Mouse (Mus musculus) left cerebral cortex, postnatal 10 days (tissue): ENCODE measurements around the gene Tmem145. TPM values are rescaled to one million over a fixed set of nuclear protein-coding genes. Genes with fewer than 3 reads are reported as not detected.

Experiments
- DNase-seq, 2 experiments: peaks; one replicate each; pipeline ENCODE4 v3.0.0; 2021 to 2022; ENCODE audit warnings: low spot score in 2 of 2, mixed read lengths in 1 of 2; ENCODE audit errors: extremely low spot score in 1 of 2
- intact Hi-C: fragments of 180-260 bp; cut with DNase I; formaldehyde crosslinking; loops from one replicate; pipeline ENCODE4 v1.15.1; 2025
- total RNA-seq, 2 experiments: library from RNA; stranded (reverse); gene quantifications; 2 replicates each; pipeline ENCODE4 v1.2.3; 2021

The Tmem145 gene
- total RNA-seq, 2 experiments from 2014 or later = 89.2 to 91.0 TPM

GRCm38 (mm10) chr7:25288011-25288410, 17.9 kb upstream of the Tmem145 start:
- peak in 1 of 2 experiments; percentile 20 for DNase-seq
- intact Hi-C loops = no loop called here

DNA sequence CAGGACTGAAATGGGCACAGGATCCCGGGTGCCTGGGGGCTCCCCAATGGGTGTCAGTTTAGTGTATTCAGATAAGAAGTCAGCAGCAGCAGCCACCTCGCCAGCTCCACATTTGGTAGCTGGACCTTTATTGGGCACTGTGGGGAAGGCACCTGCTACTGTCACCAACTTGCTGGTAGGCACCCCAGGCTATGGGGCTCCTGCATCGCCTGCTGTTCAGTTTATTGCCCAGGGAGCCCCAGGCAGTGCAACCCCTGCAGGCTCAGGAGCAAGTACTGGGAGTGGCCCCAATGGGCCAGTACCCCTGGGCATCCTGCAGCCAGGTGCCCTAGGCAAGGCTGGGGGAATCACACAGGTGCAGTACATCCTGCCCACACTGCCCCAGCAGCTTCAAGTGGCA, 17.2 kb upstream of the Tmem145 start:
- DNase-seq = no peak
- intact Hi-C loops = no loop called here

DNA sequence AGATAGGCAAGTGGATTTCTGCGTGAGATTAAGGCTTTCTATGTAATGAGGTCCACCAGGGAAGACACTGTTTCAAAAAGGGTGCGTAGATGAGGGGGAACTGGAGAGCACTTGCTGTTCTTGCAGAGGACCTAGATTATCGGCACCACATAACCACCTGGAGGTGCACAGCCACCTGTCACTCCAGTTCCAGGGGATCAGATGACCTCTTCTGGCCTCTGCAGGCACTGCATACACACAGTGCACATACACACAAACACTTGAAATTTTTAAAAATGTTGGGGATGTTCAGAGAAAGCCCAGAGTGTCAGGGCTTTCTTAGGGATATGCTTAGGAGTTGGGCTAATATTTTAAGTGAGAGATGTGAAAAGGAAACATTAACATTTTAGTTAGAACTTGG, 16.0 kb upstream of the Tmem145 start:
- no peak for DNase-seq
- intact Hi-C loops = no loop called here

DNA sequence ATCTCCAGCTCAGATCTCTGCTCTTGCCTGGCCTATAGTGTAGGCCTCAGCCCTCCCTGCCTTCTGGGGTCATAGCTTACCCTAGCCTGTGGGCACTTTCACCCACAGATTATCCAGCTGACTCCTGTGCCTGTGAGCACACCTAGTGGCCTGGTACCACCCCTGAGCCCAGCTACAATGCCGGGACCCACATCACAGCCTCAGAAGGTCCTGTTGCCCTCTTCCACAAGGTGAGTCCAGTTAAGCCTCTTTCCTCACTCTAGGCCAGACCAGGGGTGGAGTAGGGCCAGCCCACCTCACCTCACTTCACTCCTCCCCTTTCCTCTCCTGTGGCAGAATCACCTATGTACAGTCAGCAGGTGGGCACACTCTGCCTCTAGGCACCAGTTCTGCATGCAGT, 15.4 kb upstream of the Tmem145 start:
- intact Hi-C loops = no loop called here
- no peak for DNase-seq

- intact Hi-C loops = no loop called here
- DNase-seq = peak in 1 of 2 experiments; percentile 78
These were observed 15.0 kb upstream of the Tmem145 start for GRCm38 (mm10) chr7:25290911-25291310.

- peak in 1 of 2 experiments; percentile 55 for DNase-seq
- intact Hi-C loops = no loop called here
These were observed 13.8 kb upstream of the Tmem145 start for GRCm38 (mm10) chr7:25292107-25292506.

GRCm38 (mm10) chr7:25293191-25293739, 12.6 kb upstream of the Tmem145 start:
- DNase-seq = no peak
- intact Hi-C loops = no loop called here

- no peak for DNase-seq
- intact Hi-C loops = no loop called here
These were observed 11.4 kb upstream of the Tmem145 start for GRCm38 (mm10) chr7:25294495-25294894.

GRCm38 (mm10) chr7:25294960-25295722, 10.8 kb upstream of the Tmem145 start:
- no peak for DNase-seq
- intact Hi-C loops = no loop called here

DNA sequence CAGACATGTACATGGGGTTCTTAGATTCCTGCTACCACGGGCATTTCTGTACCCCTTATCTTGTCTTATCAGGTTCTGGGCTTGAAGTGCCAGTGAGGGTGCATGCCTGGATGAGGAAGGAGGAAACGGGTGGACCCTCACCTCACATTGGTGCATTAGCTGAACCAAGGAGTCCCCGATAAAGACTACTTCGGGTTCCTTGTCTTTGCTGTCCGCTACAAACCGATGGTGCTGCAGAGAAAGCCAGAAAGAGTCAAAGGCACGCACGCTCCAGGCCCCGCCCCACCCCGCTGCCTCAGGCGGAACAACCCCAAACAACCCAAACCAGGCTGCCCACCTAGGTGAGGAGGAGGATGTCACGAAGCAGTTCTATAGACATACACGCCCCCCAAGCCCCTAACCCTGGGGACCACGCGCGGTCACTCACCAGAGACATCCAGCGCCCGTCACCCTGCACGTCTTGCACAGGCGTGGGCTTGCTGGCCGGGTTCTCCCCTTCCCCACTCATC, 8.9 kb upstream of the Tmem145 start:
- DNase-seq = no peak
- intact Hi-C loops = no loop called here

DNA sequence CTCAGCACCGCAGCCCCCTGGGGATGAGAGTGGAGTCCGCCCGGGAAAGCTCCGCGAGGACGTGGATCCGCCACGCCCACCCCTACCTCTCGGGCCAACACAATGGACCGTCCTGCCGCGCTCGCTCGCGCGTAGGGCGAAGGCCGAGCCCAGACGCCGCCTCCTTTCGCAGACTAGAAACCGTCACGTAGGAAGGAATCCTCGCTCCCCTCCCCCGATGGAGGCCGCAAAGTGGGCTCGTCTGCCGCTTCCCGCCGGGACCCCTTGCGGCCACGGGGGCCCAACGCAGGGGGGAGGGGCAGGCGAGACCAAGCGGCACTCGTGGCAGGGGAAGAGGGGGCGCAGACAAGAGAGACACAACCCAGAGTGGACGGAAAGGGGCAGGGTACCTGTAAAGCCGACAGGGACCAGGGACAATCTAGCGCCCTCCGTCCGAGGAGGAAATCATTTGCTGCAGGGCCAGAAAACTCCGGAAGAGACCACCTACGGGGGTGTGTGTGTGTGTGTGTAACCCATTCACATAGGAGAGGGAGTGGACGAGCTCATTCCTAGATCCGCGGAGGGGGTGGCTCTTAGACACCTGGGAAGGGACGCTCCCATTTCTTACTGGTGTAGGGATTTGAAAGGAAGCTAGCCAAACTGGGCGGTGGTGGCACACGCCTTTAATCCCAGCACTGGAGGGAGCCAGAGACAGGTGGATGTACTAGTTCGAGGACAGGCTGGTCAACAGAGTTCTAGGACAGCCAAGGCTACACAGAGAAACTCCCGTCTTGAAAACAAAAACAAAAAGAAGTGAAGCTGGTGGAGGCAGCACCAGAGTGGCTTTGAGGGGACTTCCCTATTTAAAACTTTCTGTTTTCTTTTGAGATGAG, 8.2 kb upstream of the Tmem145 start, which contains the start of gene Pafah1b3:
Pafah1b3 (minus strand) TSS at position 533 of the 872 bp plus-strand sequence.
- intact Hi-C loops = no loop called here

DNA sequence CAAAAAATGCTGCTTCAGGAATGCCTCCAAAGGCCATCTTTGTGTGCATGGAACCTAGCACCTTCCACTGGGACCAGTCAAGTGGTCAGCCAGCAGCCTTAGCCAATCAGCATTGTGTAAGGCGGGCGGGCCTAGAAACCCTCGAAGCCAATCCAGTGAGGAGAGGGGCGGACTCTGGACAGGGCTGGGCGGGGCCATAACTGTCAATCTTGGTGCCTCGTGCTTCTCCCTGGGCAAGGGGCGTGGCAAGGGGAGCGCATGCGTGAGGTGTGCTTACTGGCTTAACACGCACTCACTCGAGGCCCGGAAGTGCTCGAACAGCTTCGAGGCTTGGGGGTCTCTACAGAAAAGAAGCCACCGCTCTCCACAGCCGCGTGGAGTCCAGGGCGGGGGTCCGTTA, 4.8 kb upstream of the Tmem145 start, which contains the start of gene Prr19:
Prr19 (plus strand) TSS at position 349 of the 400 bp plus-strand sequence.
- peak in 1 of 2 experiments; percentile 73 for DNase-seq
- intact Hi-C loops = no loop called here

More for the DNA sequence above, 8.2 kb upstream of the Tmem145 start, which contains the start of gene Pafah1b3:
- peak; percentile 86 to 90 for DNase-seq

- intact Hi-C loops = no loop called here
- no peak for DNase-seq
These were observed 2.8 kb upstream of the Tmem145 start for GRCm38 (mm10) chr7:25303003-25303684.

DNA sequence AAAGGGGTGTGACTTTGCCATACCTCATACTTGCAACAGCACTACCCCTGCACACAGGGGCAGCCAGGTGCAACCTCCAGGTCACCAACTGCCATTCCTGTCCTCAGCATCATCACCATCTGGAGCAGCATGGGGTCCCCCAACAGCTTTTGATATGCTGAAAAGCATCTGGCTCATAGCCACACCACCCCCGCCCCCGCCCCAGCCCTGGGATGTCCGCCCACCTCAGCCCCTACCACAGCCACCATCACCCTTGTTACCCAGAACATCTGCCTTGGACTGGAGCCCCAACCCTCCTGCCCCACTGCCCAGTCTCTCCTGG, 2.3 kb upstream of the Tmem145 start:
- intact Hi-C loops = no loop called here
- DNase-seq = peak in 1 of 2 experiments; percentile 16

- DNase-seq = no peak
These were observed 425 bp upstream of the Tmem145 start for GRCm38 (mm10) chr7:25305481-25305880.

DNA sequence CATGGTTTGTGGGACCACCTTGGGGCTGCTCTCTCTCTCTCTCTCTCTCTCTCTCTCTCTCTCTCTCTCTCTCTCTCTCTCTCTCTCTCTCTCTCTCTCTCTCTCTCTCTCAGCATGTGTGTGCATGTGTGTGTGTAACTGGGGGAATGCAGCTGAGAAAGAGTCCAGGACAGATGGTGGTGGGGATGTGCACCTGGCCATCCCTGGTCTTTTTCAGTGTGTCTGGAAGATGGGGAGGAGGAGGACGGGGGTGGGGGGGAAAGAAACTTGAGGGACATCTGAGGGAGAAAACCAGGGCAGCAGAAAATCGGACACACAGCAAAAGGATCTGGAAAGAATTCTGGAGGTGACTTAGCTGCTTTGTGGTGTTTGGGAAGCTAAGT, 699 bp downstream of the Tmem145 start:
- intact Hi-C loops = no loop called here
- no peak for DNase-seq

More at GRCm38 (mm10) chr7:25305481-25305880, 425 bp upstream of the Tmem145 start:
- intact Hi-C loops = no loop called here

DNA sequence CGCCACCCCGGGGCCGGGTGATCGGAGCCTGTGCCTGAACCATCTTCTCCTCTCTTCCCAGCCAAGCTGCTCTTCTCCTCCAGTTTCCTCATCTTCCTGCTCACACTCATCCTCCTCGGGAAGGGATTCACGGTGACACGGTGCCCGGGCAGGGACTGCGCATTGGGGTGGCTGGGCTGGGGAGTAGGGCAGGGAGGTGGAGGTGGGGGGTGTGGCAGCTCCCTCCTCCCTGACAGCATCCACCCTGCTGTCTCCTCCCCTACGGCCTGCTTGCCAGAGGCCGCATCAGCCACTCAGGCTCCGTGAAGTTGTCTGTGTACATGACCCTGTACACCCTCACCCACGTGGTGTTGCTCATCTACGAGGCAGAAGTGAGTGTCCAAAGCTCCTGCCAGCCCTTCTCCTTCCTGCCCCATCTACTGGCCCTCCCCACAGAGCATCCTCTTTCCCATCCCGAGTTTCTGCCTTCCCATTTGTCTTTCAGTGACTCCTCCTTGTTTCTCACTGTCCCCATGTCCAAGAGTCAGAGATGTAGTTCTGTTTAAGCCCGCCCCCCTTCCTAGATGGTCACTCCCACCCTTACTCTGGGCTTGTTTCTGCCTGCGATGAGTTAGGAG, 2.9 kb downstream of the Tmem145 start:
- intact Hi-C loops = no loop called here

GRCm38 (mm10) chr7:25309425-25309824, 3.5 kb downstream of the Tmem145 start:
- intact Hi-C loops = no loop called here
- no peak for DNase-seq

More for the DNA sequence above, 2.9 kb downstream of the Tmem145 start:
- no peak for DNase-seq
